8 mouse cellular contexts compared by ENCODE assay signal in genomic region chr12:81532316-81533028, GRCm38 (mm10). TPM values are rescaled to one million over a fixed set of nuclear protein-coding genes. Genes with fewer than 3 reads are reported as not detected.
DNase-seq lines count a peak whose midpoint lies in the region; ATAC-seq lines count a peak whose summit lies in the region.

Gene Gm20498 (minus strand): TSS chr12:81532905.
Gene Synj2bp (minus strand): TSS chr12:81532911.

- DNase-seq in R1 (ENCODE audit: low read depth, low spot score), result peak; percentile 92
- peak; percentile 92 to 93 for DNase-seq in cerebellum, postnatal 25 days
- peak; percentile 72 to 85 for DNase-seq in frontal cortex, postnatal 25 days (ENCODE audit: low spot score in 2 of 2)
- peak; percentile 83 for DNase-seq in hindbrain, embryonic 14.5 days (ENCODE audit: low spot score)
- DNase-seq in layer of hippocampus, postnatal 36 days, result peak; percentile 85 to 87
- peak; percentile 88 for DNase-seq in lung, postnatal 36 days
- peak; percentile 91 for DNase-seq in retina, postnatal 1 day
- peak; percentile 81 for DNase-seq in urinary bladder, adult 18-20 months (ENCODE audit: low spot score in 2 of 2)

- ATAC-seq in hindbrain, embryonic 14.5 days (ENCODE audit: low FRiP score), result peak; percentile 95

- H3K4me2 ChIP-seq in hindbrain, embryonic 14.5 days (replicated peaks), result peak within 1 kb of the TSS; percentile 57

- peak within 1 kb of the TSS; percentile 86 for H3K27ac ChIP-seq in hindbrain, embryonic 14.5 days

- peak within 1 kb of the TSS; percentile 80 for H3K9ac ChIP-seq in hindbrain, embryonic 14.5 days

- no peaks in the 10 kb centered on the region for H3K27me3 ChIP-seq in hindbrain, embryonic 14.5 days (ENCODE audit: control insufficient read depth, insufficient read depth, low read length)

- no peaks in the 10 kb centered on the region for H3K36me3 ChIP-seq in hindbrain, embryonic 14.5 days (replicated peaks; ENCODE audit: control insufficient read depth, insufficient read depth)

- peaks cover 22% of the 10 kb centered on the region for H3K4me1 ChIP-seq in hindbrain, embryonic 14.5 days (replicated peaks; ENCODE audit: control insufficient read depth, insufficient read depth, low read length)

- peak within 1 kb of the TSS; percentile 88 for H3K4me3 ChIP-seq in hindbrain, embryonic 14.5 days (replicated peaks; ENCODE audit: low read length)

- H3K9me3 ChIP-seq in hindbrain, embryonic 14.5 days (ENCODE audit: control insufficient read depth, low read length), result no peaks in the 10 kb centered on the region

- WGBS in hindbrain, embryonic 14.5 days, result under 1% methylated on average over 46 of the region's 46 CpGs

RNA-seq across cellular contexts. Expression of gene Gm20498, which starts in this region (rescaled TPM):
- polyA plus RNA-seq in hindbrain, embryonic 14.5 days (2014; fragmentation: Nextera tagmentation; extraction: Ambion mirVana), result 41.7 and 42.0 TPM in 2 replicates
- 10 to 100 TPM; 36.6 to 40.6 TPM for total RNA-seq in layer of hippocampus, postnatal 36 days (2021)

RNA-seq across cellular contexts. Expression of gene Synj2bp, which starts in this region (rescaled TPM):
- polyA plus RNA-seq in hindbrain, embryonic 14.5 days (2014; fragmentation: Nextera tagmentation; extraction: Ambion mirVana), result 32.0 and 37.6 TPM in 2 replicates
- 10 to 100 TPM; 28.1 to 33.2 TPM for total RNA-seq in layer of hippocampus, postnatal 36 days (2021)

Comparison
In these comparisons a context has a peak if more than half of its experiments do, and no peak if none do; other contexts are left out.
1. Peak in every context shown above with its lines: DNase-seq, ATAC-seq, H3K4me3 ChIP-seq and H3K27ac ChIP-seq.